Mouse (Mus musculus) embryo, embryonic 11.5 days (tissue): Measurements from ENCODE around the gene Rrp7a.

Experiments
- DNase-seq: peaks from one replicate; pipeline ENCODE4 v3.0.0-alpha.2; 2012; ENCODE audit warnings: low read depth, low spot score

Rrp7a gene

DNA sequence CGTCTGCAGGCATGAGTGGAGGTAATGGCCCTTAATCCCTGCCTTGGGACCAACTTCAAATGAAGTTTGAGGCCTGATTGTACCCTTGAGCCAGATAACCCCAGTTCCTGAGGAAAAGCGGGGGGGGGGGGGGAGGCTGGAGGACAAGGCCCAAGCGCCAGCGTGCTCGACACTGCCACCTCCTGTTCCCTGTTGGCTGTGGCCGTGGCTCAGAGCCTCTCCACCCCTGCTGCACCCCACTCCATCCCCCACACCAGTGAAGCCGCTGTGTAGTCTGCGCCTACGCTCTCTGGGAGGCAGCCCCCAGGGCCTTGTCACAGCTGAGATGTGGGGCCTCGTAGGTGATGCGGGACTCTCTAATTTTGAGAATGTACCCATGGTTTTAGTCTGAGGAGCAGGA lies 9.7 kb downstream of the Rrp7a start:
- no peak for DNase-seq

DNA sequence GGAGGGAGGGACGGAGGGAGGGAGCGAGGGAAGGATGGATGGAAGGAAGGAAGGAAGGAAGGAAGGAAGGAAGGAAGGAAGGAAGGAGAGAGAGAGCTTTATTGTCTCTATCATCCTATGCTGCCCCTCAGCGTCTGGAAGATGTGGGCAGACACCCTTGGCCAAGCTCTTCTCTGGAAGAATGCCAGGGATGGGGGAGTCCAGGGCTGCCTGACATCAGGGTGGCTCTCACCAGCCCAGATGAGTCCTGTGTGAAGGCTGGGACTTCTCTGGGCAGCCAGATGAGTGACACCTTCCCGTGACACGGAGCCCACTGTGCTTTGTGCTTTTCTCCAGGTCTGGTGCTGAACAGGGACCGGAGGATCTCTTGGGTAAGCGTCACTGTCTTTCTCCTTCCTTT lies 10.7 kb downstream of the Rrp7a start:
- DNase-seq: no peak

DNA sequence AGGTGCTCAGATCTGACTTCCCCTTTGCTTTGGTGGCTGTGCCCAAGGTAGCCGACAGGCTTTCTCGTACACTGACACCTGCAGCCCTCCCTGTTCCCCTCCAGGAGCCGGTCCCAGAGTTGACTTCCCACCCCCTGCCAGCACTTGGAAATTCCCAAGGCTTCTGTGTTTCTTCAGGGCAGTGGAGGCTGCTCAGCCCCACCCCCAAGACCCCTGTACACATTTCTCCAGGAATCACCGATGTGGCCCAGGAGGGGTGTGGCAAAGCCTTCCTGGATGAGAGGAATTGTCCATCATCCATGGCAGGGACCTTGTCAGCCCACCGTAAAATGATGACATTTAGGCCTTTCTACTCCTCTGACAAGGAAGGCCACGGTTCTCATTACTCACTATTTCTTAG lies 11.3 kb downstream of the Rrp7a start:
- no peak for DNase-seq

DNA sequence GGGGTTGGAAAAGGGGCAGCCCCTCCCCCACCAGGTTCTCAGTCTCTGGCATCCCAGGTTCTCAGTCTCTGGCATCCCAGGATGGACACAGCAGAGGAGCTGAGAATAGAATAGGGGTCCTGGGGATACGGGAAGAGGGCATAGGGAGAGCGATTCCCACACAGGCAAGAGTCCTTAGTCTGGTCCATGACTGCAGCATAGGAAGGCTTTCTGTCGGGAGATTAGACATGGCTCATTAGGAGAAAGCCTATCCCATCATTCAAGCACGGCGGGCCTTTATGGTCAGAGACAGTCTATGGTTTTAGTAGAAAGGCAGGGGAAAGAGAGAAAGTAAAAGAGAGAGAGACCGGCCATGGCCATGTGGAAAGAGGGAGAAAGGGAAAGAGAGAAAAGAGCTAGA lies 14.8 kb downstream of the Rrp7a start:
- no peak for DNase-seq

DNA sequence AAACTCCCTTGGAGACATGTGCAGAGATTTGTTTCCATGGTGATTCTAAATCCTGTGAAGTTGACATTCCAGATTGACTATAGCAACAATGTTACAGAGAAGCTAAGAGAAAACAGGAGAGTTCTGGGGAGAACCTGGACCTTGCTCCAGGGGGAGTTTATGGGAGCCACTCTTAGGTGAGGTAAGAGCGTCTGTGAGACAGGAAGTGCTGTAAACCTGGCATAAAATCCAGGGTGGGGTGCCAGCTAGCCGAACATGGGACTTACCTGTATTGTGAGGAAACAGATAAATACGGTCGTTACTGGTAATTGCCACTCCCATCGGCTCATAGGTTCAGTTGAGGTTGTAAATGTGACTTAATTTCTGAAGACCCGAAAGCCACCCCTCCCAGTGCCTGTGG lies 16.2 kb downstream of the Rrp7a start:
- DNase-seq: no peak

DNA sequence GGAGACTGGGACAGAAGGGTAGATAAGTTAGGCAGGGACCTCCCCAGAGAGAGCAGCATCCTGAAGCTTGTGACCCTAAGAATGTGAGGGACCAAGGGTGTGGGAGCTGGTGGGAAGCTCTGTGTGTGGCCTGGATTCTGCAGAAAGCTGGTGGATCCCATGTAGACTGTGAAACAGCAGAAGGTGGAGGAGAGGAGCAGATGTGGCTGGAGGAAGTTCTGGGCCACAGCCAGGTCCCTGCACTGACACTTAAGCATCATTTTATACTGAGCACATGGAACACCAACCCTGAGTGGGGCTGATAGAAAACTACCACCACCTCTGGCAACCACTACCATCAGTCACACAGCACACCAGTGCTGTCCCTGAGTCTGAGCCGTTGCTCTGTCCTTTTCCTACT lies 19.5 kb downstream of the Rrp7a start:
- no peak for DNase-seq

DNA sequence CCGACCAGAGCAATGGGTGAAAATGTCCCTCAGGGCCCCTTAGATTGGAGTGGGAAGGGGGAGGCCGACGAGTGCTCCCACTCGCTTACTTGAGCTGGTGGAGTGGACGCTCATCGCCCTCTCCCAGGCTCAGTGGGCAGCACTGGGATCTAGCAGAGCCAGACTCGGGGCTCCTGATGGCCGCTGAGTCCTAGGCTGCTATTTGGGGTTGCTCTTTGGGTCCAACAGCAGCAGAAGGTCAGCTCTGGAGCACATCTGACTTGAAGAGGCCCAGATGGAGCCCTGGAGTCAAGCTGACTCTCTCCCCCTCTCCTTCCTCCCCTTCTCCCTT lies 22.3 kb downstream of the Rrp7a start:
- DNase-seq: no peak

DNA sequence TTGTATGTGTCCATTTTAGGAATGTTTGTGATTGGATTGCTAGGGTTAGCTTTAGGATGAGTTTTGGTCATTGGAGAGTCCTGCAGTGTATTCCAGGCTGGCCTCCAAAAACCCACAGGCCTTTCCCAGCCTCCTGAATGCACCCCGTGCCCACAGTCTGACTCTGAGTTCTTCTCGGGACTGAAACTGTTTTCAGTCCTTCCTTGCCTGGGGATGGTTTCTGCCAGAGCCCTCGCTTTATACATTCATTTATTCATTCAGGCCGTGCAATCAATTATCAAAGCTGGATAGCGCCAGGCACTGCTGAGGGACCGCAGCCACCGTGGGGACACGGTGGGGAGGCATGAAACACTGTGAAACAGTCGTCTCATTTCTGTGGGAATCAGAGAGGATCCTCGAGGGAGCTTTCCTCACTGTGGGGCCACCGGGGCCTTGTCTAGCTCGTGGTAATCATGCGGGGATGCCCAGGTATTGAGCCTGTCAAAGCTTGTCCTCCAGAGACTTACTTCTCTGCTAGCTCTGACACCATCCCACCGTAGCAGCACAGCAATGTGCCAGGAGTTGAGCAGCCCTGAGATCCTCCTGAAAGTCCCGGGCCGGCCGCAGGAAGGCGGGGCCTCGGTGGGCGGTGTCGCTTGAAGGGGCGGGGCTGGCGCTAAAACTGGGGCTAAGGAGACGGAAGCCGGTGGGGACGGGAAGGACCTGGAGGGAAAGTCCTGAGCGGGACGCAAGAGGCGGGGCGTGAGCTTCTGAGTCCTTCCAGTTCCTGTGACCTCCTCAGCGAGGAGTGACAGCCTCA lies 22.9 kb downstream of the Rrp7a start:
- DNase-seq: peak; percentile 82

DNA sequence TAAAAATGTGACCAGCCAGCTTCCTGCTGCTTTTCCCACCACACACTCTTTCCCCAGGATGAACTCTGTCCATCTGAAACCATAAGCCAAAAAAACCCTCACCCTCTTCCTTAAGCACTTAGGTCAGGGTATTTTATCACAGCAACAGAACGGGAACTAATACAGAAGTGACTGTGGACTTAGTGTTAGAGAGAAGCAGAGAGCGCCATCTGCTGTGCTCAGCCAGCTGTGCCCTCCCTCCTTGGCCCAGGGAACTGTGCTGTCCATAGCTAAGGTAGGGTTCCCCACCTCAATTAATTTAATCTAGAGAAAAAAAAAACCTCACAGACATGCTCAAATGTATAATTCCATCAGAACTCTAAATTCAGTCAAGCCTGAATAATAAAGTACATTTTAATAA lies 26.7 kb downstream of the Rrp7a start:
- DNase-seq: no peak

DNA sequence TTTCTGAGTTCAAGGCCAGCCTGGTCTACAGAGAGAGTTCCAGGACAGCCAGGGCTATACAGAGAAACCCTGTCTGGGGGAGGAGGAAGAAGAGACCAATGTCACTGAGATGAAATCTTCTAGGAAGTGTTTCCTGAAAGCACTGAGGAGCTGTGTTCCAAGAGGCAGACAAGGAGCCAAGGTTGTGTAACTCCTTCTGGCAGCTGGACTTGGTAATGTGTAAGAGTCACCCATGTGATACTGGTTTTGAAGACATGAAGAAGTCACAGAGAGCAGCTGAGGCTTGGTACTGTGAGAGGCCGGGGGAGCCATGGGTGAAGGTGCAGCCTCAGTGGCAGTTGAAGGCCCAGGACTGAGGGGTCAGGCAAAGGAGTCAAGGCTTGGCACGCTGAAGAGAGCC lies 28.9 kb downstream of the Rrp7a start:
- no peak for DNase-seq

DNA sequence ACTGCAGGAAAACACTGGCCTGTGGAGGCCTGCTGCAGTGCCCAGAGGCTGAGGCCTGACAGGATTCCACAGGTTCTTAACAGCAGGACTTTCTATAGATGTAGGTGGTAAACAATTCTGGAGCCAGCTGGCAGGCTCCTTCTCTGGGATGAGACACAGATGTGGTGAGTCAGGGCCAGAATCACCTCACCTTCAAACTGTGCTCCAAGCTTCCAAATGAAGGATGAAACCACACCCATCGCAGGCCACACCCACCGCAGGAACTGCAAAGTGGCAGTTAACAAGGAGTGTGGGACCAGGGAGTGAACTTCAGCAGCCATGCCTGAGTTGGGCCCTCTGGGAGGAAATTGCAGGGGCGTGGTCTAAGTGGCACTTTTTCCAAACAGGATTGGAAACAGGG lies 31.7 kb downstream of the Rrp7a start:
- DNase-seq: no peak

DNA sequence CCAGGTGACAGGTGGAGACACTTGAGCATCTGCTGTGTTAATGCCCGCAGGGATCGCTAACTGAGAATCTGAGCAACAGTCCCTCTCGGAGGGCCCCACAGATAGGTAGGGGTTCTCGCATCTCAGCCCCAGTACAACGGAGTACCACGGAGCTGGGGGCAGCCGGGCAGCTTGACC lies 33.3 kb downstream of the Rrp7a start, which contains the start of gene Serhl:
Gene Serhl (plus strand): TSS at position 78 of the 177 bp plus-strand sequence.
- no peak for DNase-seq

DNA sequence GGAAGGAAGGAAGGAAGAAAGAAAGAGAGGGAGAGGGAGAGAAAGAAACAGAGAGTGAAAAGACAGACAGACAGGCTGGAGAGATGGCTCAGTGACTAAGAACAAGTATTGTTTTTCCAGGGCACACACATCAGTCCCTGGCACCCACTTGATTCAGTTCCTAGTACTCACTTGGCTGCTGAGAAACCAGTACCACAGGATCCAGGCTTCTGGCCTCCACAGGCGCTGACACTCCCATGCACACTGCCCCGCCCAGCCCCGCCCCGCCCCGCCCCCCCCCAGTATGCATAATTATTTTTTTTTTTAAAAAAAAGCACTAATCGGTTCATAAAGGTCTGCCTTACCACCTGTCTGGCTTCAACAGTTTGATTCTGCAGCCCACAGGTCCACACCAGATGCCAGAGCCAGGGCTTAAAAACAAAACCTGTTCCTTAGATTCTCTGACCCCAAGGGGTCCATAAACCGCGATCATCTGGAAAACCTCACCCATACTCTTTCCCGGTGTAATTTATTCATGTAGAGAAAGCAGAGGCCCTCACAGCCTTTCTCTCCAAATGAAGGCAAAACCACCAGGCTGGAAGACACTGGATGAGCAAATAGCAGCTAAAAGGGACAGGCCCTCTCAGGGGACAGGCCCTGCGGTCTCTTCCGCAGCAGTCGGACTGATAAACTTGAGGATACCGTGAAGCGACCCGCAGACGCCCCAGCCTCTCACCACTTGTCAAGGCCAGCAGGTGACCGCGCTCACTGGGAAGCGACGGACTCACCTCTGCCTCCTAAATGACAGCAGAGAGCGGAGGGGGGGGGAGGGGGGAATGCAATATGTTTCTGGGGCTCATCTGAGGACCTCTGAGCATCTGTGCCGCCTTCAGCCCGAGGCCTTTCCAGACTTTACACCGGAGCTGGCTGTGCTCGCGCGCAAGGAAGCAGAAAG lies 33.8 kb downstream of the Rrp7a start:
- DNase-seq: no peak

DNA sequence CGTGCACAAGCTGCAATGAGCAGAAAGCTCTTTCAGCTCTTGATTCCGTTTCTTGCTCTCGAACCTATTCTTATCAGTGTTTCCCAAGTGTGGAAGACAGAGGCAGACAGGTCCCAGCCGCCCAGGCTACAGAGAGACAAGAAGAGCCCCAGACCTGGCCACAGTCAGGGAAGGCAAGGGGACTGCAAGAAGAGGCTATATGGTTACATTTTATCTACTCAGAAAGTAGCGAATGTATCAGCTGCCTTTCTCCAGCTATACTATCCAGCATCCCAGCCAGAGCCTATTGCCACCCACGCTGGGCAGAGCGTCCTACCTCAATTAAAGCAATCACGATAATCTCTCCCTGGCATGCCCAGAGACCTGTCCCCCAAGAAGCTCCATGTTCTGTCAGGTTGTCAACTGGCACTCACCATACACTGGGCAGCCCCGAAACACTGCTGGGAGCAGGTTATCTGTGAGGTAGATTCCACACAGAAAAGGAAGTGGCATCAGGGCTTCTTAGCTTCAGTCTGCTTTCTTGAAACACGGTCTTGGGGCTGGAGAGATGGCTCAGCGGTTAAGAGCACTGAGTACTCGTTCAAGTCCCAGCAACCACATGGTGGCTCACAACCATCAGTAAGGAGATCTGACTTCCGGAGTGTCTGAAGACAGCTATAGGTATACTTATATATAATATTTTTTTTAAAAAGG lies 35.8 kb downstream of the Rrp7a start:
- DNase-seq: no peak

DNA sequence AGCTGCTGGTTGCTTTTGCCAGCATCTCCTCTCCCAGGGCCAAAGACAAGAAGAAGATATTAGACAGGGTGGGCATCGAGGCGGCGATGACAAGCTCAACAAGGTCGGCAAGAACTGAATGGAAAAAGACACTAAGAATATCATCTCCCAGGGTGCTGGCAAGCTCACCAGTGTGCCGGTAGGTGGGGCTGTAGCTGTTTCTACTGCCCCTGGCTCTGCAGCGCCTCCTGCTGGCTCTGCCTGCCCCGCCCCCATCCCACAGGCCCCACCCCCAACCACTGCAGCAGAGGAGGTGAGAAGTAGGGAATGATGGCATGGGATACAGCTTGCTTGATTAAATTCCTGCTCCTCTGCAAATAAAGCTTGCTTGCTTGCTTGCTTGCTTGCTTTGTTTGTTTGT lies 36.7 kb downstream of the Rrp7a start:
- DNase-seq: no peak

DNA sequence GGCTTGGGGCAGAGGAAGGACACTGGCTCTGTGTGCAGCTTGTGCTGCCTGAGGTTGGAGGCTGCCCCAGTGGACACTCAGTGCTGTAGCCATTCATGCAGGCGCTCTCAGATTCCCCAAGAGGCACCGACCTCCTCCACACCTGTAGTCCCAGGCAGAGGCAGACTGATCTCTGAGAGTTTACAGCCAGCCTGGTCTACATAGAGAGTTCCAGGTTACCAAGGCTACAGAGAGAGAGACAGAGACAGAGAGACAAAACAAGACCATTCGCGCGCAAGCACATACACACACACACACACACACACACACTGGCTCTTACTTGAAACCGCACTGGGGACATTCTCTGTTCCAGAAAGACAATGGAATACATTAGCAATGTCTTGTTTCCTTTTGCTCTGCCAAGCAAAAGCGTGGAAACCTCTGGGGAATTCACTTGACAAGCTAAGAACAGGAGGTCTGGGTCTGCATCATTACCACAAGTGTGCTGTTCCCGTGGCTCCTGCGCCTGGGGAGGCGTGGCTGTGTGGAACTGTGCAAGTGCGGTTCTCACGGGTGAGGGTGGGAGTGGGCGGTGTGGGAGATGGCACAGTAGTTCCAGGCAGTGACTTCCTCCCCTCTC lies 38.5 kb downstream of the Rrp7a start:
- DNase-seq: no peak

DNA sequence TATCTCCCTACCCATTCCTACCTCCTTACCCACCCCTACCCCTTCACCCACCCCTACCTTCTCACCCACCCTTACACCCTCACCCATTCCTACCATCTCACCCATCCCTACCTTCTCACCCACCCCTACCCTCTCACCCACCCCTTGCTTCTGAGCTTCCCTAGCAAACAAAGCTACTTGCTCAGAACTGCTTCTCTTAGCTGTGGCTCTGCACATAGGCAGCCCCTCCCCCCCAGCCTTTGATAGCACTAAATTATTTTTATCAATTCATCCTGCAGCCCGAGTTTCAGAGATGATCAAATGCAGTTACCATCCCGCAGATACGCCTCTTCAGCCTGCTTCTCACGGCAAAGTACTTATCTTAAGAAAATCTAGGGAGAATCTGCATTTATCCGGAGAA lies 39.1 kb downstream of the Rrp7a start:
- no peak for DNase-seq

DNA sequence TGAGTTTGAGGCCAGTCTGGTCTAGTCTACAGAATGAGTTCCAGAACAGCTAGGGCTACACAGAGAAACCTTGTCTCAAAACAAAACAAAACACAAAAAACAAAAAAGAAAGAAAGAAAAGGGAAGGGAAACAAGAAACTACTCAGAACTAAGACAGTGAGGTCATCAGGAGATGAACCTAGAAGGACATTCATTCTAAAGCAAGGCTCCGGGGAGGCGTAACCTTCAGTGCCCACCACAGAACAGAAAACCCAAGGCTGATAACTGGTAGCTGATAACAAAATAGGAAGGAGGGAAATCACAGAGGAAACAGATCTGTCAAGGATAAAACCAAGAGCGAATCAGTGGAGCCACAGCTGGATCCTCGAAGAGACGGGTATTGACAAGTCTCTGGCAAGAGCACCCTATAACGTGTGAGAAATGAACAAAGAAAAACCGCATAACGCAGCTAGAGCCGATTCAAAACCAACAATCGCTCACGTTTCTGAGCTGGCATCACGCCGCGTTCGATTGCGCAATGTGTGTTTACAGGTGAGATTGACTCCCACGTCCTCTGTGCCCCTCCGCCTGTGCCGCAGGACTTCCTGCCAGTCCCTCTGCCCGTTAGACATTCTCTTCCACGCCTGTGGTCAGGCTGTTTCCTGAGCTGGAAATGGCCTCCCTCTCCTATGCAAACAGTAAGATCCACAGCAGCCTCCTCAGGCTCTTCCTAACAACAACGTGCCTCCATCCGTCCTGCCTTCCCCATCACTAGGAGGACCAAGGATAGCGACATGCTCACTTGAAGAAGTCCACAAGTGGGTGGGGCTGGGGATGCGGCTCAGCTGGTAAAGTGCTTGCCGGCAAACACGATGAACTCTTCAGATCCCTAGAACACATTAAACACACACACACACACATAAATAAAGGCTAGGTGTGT lies 46.7 kb downstream of the Rrp7a start:
- DNase-seq: no peak

DNA sequence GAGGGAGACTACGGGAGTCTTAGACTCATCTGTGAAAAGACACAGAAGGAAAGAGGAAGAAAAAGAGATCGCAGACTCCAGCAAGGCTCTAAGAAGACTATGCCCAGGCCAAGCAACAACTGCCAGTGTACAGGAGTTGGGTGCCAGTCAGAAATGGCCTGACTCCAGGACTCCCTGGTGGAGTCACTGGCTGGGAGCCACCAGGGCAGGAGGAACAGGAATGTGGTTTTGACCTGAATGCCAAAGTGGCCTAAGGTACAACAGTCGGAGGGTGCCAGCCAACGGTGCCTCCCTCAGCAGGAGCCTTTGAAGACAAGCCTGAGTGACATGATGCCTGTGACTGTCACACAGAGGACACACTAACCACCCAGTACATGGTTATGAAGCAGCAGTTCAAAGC lies 48.4 kb downstream of the Rrp7a start:
- no peak for DNase-seq

DNA sequence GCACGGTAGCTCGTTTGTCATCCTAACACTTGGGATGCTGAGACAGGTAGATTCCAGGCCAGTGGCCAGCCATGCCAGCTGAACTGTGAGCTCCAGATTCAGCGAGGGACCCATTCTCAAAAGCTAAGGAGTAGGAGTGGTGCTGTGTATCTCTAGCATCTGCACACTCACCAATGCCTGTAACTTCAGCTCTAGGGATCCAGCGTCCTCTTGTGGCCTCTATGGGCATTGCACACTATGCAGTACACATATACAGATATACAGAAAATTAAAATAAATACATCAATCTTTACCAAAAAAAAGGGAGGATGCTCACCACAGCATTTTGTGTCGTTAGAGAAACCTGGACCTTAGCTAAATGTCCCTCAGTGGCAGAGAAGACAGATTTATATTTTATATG lies 50.8 kb downstream of the Rrp7a start:
- DNase-seq: no peak

DNA sequence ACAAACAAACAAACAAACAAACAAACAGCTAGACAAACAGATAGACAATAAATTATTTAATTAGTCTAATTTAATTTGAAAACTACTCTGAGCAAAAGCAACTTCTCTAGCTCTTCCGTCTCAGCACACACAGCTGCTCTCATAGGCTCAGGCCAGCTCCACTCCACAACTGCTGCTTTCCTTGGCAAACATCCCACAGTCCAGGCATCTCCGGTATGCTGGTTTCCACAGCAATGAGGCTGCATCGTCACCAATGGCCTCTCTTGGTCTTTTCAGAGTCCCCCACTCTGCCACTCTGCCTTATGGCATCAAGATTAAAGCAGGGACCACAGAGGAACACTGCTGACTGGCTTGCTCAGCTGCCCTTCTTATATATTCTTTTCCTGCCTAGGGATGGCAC lies 51.7 kb downstream of the Rrp7a start:
- DNase-seq: no peak
